Mouse (Mus musculus) adrenal gland, adult 10 weeks (tissue): Measurements from ENCODE around the gene Ints11. TPM values are rescaled to one million over a fixed set of nuclear protein-coding genes. Genes with fewer than 3 reads are reported as not detected.

Experiments
- polyA plus RNA-seq: library from polyadenylated mRNA; stranded (reverse); fragments of 350-450 nt; fragmentation: Illumina TruSeq; extraction: RNeasy Lipid Tissue Mini Kit (QIAGEN cat#74804); gene quantifications from one replicate; pipeline ENCODE4 v1.2.3, GENCODE M21; 2014; ENCODE audit warnings: low read depth, low replicate concordance

The Ints11 gene
- polyA plus RNA-seq, result 3.3 TPM

DNA sequence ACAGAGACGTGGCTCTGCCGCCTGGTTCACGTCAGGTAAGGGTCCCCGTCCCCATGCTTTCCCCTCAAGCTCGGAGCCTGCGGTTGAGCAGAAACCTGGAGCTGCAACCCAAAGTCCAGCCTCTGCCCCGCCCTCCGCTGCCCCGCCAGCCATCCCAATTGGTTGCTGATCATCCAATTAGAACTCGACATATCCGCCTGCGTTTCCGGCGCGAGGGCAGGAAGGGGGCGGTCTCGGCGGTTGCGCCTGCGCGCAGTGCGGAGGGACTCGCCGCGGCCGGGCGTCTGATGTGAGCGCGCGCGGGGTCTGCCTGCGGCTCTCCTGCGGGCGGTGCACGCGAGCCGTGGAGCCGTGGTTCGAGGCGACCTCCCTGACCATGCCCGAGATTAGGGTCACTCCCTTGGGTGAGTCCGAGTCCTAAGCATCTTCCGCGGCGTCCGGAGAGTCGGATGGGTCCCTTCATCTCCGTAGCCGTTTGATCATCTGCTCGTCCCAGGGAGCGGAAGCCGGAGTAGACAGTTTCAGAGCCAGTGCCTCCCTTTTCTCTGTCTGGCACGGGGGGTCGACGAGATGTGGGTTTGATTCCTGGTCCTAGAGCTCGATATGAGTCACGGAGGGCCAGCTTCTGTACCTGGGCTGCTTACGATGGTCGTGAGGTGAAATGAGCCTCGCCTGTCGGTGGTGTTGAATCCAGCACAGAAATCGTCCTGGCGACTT, at the start of gene Ints11, which contains the start of gene Cptp:
TSS of gene Ints11 (plus strand) at position 230 of the 717 bp plus-strand sequence.
TSS of gene Cptp (minus strand) at position 124 of the 717 bp plus-strand sequence.

DNA sequence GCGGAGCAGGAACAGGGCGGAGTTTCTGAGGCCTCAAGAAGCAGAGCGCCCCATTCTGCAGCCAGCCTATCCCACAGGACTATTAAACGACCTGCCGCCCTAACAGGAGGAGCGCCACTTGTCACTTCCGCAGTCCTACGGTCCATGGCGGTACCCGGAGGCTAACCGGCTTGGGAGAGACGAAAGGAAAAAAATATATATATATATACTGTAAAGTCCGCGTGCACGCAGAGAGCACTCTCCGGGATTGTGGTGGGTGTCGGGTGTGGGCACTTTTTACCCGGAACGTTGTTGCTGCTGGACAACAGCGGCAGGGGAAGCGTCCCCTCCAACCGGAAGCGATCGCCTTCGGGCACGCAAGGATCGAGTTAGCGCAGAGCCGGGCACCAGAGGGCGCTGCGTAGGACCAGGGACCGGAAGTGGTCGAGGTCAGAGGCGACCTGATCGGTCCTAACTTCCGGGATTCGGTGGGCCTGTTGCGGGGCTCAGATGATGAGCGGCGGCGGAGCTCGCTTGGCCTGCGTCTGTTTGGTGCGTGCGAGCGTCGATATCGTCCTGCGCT, 38.1 kb upstream of the Ints11 start, which contains the start of gene Aurkaip1:
TSS of gene Aurkaip1 (plus strand) at position 68 of the 562 bp plus-strand sequence.

DNA sequence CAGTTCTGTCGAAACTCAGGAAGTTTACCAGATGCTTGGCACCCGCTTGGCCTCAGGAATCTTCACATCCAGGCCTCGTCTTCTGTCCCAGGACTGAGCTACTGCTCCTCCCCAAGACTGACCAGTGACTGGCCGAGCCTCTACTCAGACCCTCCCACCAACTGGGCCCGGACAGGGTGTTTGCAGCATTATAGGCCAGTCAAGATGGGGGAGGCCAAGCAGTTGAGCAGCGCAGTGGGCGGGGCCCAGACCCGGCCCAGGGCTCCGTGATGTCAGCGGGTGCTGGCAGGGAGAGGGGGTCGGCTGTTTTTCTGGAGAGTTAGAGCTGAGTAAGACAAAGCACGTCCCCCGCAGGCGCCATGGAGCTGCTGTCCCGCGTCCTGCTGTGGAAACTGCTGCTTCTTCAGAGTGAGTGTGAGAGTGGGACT, 29.8 kb upstream of the Ints11 start, which contains the start of gene Mxra8:
TSS of gene Mxra8 (plus strand) at position 198 of the 428 bp plus-strand sequence.

DNA sequence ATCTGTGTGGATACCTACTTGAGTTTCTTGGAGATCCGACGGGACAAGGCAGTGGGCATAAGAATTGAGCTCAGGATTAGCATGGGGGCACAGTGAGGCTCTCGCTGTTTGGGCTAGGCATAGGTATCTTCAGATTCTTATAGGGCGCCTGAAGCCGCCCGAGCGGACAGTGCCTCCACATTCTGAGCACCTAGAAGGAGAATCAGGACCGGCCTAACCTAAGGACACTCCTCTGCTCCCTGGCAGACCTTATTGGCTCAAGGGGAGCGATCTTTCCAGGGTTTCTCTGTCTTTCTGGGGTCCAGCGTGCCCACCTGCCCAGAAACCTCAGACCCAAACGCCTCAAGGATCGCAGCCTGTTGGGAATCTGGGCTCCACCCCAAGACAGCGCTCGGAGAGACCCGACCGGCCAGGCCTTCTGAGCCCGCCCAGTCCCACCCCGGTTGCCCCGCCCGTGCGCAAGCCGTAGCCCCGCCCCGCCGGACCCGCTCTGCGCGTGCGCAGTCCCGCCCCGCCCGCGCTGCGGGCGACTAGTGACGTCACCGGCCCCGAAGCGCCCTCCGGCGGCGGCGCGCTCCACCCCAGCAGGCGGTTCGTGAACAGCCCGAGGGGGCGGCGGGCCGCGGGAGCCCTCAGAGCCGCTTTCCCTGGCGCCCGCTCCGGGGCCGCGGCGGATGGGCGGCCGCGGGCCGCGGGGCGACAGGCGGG, 22.3 kb upstream of the Ints11 start, which contains the start of gene Dvl1:
TSS of gene Dvl1 (plus strand) at position 532 of the 708 bp plus-strand sequence.

GRCm38 (mm10) chr4:155863001-155863400, 6.3 kb upstream of the Ints11 start, which contains the start of gene Tas1r3:
Tas1r3 (minus strand) TSS chr4:155863362.

DNA sequence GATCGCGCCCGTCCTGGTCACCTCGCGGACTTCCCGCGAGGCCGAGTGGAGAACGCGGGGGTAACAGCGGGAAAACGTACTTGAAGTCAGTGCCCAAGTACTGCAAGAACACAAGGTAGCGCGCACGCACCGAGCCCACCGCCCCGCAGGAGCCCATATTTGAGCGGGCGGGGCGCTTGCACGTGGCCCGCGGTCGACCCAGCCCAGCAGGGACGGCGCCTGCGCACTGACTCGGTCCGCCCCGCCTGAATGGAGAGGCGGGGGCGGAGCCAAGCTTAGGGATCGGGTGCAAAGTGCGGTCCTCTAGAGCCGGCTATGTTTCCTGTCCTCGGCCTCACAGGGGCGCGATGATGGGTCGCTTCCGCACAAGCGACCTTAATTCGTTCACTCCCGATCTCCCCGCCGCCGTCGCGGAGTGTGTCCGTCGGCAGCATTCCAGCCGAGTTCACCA, 22.2 kb downstream of the Ints11 start, which contains the start of the genes Pusl1 and Acap3:
TSS of gene Pusl1 (minus strand) at position 231 of the 451 bp plus-strand sequence.
TSS of gene Acap3 (plus strand) at position 272 of the 451 bp plus-strand sequence.

Other genes starting within 250 kb of the Ints11 start
- gene Cdk11b, start 244.7 kb upstream of the Ints11 start, polyA plus RNA-seq, result 72.3 TPM
- not detected for gene Gm10563, start 224.1 kb upstream of the Ints11 start, polyA plus RNA-seq
- gene Mmp23, start 216.2 kb upstream of the Ints11 start, polyA plus RNA-seq, result 0.82 TPM
- 2.4 TPM for gene Mib2, start 200.3 kb upstream of the Ints11 start, polyA plus RNA-seq
- gene Fndc10, start 175.2 kb upstream of the Ints11 start, polyA plus RNA-seq, result 2.0 TPM
- 150 TPM for gene Ssu72, start 164.7 kb upstream of the Ints11 start, polyA plus RNA-seq
- gene Tmem240, start 134.7 kb upstream of the Ints11 start, polyA plus RNA-seq, result not detected
- 6.4 TPM for gene Atad3a, start 108.5 kb upstream of the Ints11 start, polyA plus RNA-seq
- 0.52 TPM for gene Vwa1, start 94.8 kb upstream of the Ints11 start, polyA plus RNA-seq
- 0.70 TPM for gene Tmem88b, start 83.7 kb upstream of the Ints11 start, polyA plus RNA-seq
- not detected for gene Ankrd65, start 79.1 kb upstream of the Ints11 start, polyA plus RNA-seq
- 89.5 TPM for gene Mrpl20, start 66.7 kb upstream of the Ints11 start, polyA plus RNA-seq
- gene Ccnl2, start 57.1 kb upstream of the Ints11 start, polyA plus RNA-seq, result 83.8 TPM
- 6.2 TPM for gene Aurkaip1, start 38.3 kb upstream of the Ints11 start, polyA plus RNA-seq
- 58.8 TPM for gene Mxra8, start 29.9 kb upstream of the Ints11 start, polyA plus RNA-seq
- gene Dvl1, start 22.1 kb upstream of the Ints11 start, polyA plus RNA-seq, result 2.0 TPM
- gene Tas1r3, start 6.2 kb upstream of the Ints11 start, polyA plus RNA-seq, result not detected
- 5.8 TPM for gene Cptp, start 106 bp upstream of the Ints11 start, polyA plus RNA-seq
- gene Pusl1, start 22.2 kb downstream of the Ints11 start, polyA plus RNA-seq, result 1.8 TPM
- 0.82 TPM for gene Acap3, start 22.3 kb downstream of the Ints11 start, polyA plus RNA-seq
- 81.4 TPM for gene Ube2j2, start 74.3 kb downstream of the Ints11 start, polyA plus RNA-seq
- 8.2 TPM for gene C1qtnf12, start 92.8 kb downstream of the Ints11 start, polyA plus RNA-seq
- 7.2 TPM for gene B3galt6, start 123.1 kb downstream of the Ints11 start, polyA plus RNA-seq
- 205 TPM for gene Sdf4, start 123.3 kb downstream of the Ints11 start, polyA plus RNA-seq
- gene Tnfrsf4, start 144.3 kb downstream of the Ints11 start, polyA plus RNA-seq, result not detected
- not detected for gene Tnfrsf18, start 156.6 kb downstream of the Ints11 start, polyA plus RNA-seq
- not detected for gene Ttll10, start 189.9 kb downstream of the Ints11 start, polyA plus RNA-seq
- 2.3 TPM for gene 9430015G10Rik, start 240.4 kb downstream of the Ints11 start, polyA plus RNA-seq